Mouse (Mus musculus): ENCODE data around the gene Gpm6a. TPM values are rescaled to one million over a fixed set of nuclear protein-coding genes. Genes with fewer than 3 reads are reported as not detected.
"Not testable (repeated sequence)": the region's sequence is repeated elsewhere in the genome, so short reads cannot be mapped to it uniquely, and the experiment has no call there.

Gpm6a gene
- total RNA-seq, 2 experiments from 2014 or later: 3.4 to 3.5 TPM

DNA sequence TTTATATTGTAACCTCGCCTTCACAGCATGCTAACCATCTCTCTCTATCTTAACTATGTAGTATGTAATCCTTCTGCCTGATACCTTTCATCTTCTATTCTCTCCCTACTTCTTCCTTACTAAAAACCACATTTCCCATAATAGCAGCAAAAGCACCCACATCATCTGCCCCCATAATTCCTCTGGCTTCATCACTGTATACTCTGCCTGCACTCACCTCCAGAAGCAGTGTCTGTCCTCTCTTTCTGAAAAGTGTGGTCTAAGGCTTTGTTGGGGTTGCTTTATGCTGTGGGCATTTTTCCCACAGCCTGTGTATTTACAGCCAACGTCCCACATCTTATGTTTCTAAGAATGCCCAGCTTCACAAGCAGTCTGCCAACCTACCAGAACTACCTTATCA, 57.6 kb downstream of the Gpm6a start:
- DNase-seq: no peak

- DNase-seq: no peak
Observed at GRCm38 (mm10) chr8:55017071-55017470, 62.4 kb downstream of the Gpm6a start.

DNA sequence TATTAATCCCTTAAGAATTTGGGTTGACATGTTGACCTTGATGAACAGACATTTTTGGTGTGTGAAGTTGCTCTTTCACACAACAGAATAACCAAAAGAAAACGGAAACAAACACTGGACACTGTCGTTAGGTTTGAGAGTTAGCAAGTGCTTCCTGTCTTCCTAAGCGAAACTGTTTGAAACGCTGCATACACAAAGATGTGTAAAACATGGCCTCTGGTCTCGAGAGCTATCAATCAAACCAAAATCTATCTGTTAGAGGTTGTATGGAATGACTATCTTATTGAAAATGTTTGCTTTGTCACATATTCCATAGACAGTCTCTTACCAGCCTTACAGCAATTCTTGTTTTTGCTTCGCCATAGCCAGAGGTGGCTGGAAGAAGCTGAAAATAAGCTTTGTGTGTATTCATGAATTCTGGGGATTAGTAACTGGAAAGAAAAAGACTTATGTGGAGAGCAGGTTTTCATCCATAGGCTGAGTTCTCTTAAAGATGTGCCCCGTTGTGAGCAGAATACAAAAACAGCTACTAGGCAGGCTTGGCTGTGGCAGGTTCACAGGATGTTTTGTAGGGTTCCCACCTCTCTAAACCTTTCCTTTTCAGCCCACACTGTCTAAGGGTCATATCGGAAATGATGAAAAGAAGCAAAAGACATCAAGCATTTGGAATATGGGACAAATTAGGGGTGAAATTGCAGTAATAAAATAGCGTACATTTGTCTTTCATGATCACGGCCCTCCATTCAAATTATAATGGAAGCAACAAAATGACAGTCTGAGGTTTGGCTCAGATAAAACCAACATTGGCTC, 71.4 kb downstream of the Gpm6a start:
- DNase-seq: no peak

GRCm38 (mm10) chr8:55026661-55027000, 72.0 kb downstream of the Gpm6a start:
- no peak for DNase-seq

GRCm38 (mm10) chr8:55028371-55028770, 73.7 kb downstream of the Gpm6a start:
- no peak for DNase-seq

GRCm38 (mm10) chr8:55031099-55031498, 76.5 kb downstream of the Gpm6a start:
- no peak for DNase-seq

DNA sequence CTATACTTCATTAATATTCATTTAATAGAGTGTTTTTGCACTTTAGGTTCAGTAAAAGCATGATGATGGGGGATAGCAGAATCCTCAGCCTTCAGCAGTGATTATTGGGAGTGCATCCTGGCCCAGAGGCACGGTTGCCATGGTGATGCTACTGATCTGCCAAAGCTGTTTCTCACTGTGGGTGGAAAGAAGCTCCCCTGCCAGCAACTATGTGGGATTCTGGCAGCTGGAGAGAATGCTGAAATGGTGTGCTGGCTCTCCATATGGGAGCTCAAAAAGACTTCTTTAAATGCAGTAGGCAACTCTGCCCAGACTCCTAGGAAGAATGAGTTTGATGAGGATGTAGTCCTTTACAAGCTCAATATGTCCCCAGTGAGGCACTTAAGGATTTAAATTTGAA, 79.7 kb downstream of the Gpm6a start:
- no peak for DNase-seq

DNA sequence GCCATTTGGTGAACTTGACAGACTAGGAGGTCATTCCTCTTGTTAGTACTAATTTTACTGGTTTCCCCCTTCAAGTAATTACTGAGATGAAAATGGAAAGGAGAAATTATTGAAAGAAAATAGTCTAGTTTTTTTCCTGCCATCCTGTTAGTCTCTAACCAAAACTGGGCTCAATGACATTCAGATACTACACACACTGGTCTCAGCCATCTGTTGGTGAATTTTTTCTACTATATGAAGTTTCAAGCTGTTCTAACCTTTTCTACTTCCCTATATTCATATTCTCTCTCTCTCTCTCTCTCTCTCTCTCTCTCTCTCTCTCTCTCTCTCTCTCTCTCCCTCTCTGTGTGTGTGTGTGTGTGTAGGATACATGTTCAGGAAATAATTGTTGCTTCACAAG, 80.8 kb downstream of the Gpm6a start:
- DNase-seq: no peak

- no peak for DNase-seq
Observed at GRCm38 (mm10) chr8:55042955-55043354, 88.3 kb downstream of the Gpm6a start.

GRCm38 (mm10) chr8:55048396-55048795, 93.8 kb downstream of the Gpm6a start:
- no peak for DNase-seq

DNA sequence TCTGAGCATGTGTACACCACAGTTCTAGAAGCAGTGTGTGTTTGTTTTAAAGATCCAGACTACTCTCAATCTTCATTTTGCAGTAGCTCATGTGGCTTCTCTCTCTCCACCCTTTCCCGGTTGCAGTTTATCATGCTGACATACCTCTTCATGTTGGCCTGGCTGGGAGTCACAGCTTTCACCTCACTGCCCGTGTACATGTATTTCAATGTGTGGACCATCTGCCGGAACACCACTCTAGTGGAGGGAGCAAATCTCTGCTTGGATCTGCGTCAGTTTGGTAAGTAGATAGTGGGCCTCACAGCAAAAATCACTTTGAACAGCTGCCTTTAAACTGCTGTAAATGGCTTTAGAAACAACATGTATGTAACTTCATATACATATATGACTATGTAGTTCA, 95.3 kb downstream of the Gpm6a start:
- no peak for DNase-seq

DNA sequence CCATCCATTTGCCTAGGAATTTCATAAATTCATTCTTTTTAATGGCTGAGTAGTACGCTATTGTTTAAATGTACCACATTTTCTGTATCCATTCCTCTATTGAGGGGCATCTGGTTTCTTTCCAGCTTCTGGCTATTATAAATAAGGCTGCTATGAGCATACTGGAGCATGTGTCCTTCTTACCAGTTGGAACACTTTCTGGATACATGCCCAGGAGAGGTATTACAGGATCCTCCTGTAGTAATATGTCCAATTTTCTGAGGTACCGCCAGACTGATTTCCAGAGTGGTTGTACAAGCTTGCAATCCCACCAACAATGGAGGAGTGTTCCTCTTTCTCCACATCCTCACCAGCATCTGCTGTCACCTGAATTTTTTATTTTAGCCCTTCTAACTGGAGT, 114.2 kb downstream of the Gpm6a start:
- DNase-seq: not testable (repeated sequence)

GRCm38 (mm10) chr8:55073481-55073880, 118.8 kb downstream of the Gpm6a start:
- no peak for DNase-seq

DNA sequence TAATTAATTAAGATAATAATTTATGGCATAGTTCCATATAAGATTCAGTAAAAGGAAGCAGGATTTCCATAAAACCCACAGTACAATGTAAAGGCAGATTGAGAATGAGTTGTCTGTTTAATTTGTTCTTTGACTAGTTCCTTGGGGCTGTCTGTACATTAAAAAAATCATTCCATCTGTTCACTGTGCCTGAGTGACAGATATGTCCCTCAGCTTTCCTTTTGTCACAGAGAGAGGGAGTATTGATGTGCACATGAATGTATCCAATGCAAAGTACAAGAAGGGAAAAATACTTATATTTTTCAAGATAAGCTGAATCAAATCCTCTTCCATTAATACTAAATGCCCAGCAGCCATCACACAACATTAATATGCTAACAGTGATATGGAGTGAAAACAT, 147.6 kb downstream of the Gpm6a start:
- no peak for DNase-seq

DNA sequence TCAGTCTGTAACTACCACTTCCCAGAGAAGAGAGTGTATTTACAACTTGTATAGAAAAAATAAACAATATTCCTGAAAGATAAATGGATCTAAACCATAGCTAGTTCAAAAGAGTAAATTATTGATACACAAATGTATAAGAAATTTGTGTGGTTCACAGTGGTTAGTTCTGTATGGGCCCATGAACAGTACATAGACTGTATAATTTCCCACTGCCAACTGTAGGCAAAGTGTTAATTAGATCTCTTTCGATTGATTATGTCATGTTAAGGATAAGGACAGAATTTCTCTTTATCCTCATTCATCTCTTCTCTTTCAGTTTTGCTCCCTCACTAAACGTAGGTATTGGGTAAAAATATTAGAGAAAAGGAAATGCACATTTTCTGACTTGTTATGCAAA, 148.4 kb downstream of the Gpm6a start:
- DNase-seq: no peak

GRCm38 (mm10) chr8:55103891-55104481, 149.3 kb downstream of the Gpm6a start:
- DNase-seq: no peak

Other genes with a start within 250 kb of the Gpm6a start
- gene Wdr17, start 67.7 kb upstream of the Gpm6a start, total RNA-seq (2021): under 1 TPM; 0.60 to 0.76 TPM